Mouse (Mus musculus) cerebellum, postnatal 25 days (tissue): ENCODE measurements around the gene Ccdc172.

Experiments used
- DNase-seq, 2 experiments: peaks; one replicate each; pipeline ENCODE4 v3.0.0; 2021; ENCODE audit warnings: mixed read lengths in 2 of 2

The Ccdc172 gene

DNA sequence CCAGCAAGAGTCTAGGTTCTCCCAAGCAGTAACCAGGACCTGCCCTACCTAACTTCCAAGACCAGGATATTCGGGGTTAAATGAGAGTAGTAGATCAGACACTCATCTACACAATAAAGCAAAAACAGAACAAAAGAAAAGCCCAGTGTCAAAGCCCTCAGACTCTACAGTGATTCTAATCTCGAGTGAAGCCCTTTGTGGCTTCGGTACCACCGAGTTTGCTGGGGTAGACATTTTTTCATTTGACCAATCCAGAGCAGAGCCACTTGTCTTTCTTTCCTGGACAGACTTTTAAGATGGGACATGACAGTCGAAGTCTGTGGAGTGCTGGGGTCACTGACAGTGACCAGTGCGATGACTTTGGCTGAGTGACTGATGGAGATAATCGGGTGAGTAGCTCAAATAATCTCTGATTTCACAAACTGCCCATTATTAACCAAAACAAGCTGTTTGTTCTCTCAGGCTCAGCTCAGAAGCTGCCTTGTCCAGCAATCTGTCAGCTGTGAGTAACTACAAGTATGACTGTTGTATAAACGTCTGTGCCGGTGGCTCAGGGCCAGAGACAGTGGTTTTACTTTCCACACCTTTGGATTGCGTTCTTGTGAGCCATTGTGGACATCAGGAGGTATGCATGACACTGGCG is 60.8 kb downstream of the Ccdc172 start:
- no peak for DNase-seq

- no peak for DNase-seq
Observed at GRCm38 (mm10) chr19:58573072-58573438, 61.3 kb downstream of the Ccdc172 start.

DNA sequence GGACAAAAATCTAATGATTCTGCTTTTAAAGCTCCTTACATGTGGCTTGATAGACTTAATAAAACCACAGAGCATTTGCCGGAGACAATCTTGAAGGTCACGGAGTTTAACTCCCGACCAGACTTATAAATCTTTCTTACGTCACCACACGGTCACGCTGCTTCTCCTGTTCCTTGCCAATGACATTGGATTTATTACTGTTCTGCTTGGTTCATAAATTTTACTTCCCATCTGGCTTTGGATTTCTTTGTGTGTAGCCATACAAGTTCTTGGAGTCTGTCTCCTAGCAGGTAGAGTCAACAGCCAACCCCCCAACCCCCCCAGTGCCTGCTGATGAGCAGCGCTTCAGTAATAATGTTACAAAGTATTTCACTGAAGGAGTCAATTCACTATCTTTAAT is 70.2 kb downstream of the Ccdc172 start:
- DNase-seq, result no peak

DNA sequence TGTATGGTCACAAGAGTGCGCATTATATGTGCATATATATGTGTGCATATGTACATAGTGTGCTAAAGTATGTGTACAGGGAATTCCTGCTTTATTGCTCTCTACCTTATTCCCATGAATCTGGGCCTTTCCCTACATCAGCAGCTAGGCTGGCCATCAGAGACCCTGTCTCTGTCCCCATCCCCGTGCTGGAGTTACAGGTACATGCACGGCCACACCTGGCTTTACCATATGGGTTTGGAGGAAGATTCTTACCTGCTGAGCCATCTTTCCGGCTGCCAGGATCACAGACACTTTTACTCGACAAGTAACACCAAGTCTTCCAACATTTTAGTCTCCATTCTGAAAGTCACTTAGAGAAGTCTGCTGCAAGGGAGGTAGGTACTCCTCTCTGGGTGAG is 71.2 kb downstream of the Ccdc172 start:
- DNase-seq, result no peak

- DNase-seq, result no peak
Observed at GRCm38 (mm10) chr19:58586046-58586445, 74.3 kb downstream of the Ccdc172 start.

DNA sequence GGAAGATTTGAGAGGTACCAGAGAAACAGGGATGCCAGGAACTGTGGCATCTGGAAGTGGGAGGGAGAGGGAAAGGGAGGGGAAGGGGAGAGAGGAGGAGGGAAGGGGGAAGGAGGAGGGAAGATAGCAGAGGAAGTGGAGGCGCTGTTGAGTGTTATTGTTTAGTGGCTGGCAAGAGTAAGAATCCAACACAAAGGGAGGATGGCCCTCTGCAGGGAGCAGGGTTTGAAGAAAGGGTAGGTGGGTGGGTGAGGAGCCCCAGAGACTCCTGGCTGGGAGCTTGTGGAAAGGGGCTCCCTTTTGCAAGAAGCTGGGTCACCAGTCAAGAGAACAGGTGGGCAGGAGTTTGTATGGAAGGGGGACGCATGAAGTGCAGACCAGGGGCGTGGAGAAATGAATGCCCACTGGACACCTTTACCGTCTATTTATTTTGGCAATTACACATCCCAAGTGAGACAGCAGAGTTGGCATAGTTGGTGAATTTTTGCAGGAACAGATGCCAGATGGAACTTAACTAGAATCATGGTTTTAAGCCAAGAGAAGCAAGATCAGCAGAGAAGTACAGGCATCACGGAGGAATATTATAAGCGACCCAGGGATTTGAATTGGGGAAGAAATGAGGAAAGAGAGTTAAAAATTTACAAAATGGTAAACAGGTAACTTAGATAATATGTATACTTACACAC is 78.6 kb downstream of the Ccdc172 start:
- no peak for DNase-seq

- DNase-seq, result no peak
Observed at GRCm38 (mm10) chr19:58600381-58600780, 88.6 kb downstream of the Ccdc172 start.
